Mouse (Mus musculus) hindbrain, embryonic 10.5 days (tissue): ENCODE measurements around the gene Ror2. TPM values are rescaled to one million over a fixed set of nuclear protein-coding genes. Genes with fewer than 3 reads are reported as not detected.
A peak's percentile ranks its signal among the peaks of the same experiment; 100 is the strongest.

Experiments
- DNase-seq: peaks from one replicate; pipeline ENCODE4 v3.0.0-alpha.2; 2017; ENCODE audit warnings: low spot score
- H3K27ac ChIP-seq: fragments of 300-500 bp; sonication (generic); 2 replicates; pipeline ENCODE4 v1.5.1; 2016; ENCODE audit warnings: mild to moderate bottlenecking, moderate library complexity
- H3K27me3 ChIP-seq: fragments of 300-500 bp; sonication (generic); 2 replicates; pipeline ENCODE4 v1.6.1; 2016; ENCODE audit warnings: mild to moderate bottlenecking; ENCODE audit not compliant: poor library complexity, insufficient read depth, severe bottlenecking
- H3K36me3 ChIP-seq: fragments of 300-500 bp; sonication (generic); 2 replicates; pipeline ENCODE4 v1.6.1; 2016; ENCODE audit warnings: mild to moderate bottlenecking, moderate library complexity
- H3K4me1 ChIP-seq: fragments of 300-500 bp; sonication (generic); replicated peaks from 2 replicates; pipeline ENCODE4 v1.6.1; 2016; ENCODE audit warnings: mild to moderate bottlenecking
- H3K4me3 ChIP-seq: fragments of 300-500 bp; sonication (generic); 2 replicates; pipeline ENCODE4 v1.5.1; 2016; ENCODE audit warnings: mild to moderate bottlenecking, moderate library complexity
- H3K9me3 ChIP-seq: fragments of 300-500 bp; sonication (generic); 2 replicates; pipeline ENCODE4 v1.6.1; 2016; ENCODE audit warnings: mild to moderate bottlenecking, moderate library complexity
- WGBS: fragments of 180-500 bp; shearing (Covaris S2); methylation state at CpG from one replicate; pipeline ENCODE4 v1.1.7; 2016; 5-methylcytosine and 5-hydroxymethylcytosine counted together
- polyA plus RNA-seq: library from polyadenylated mRNA; unstranded; fragments of >200 nt; fragmentation: Nextera tagmentation; extraction: Ambion mirVana; gene quantifications from 2 replicates; pipeline ENCODE4 v1.2.1, GENCODE M21; 2016

Ror2 gene
- polyA plus RNA-seq, 1 experiment from 2014 or later: 13.5 TPM

- Histone ChIP-seq H3K27me3 (no peaks in the 10 kb centered on the region), H3K4me3 (no peak overlapping the region), H3K4me1 (0 out of 2 replicates have a peak, but pooled peaks cover 4% of the 10 kb centered on the region), H3K36me3 (peaks cover 20% of the 10 kb centered on the region), H3K9me3 (no peaks in the 10 kb centered on the region), H3K27ac (no peak overlapping the region)
- DNase-seq: no peak
- 85% methylated on average over 5 of the region's 5 CpGs for WGBS
These were observed 155.9 kb downstream of the Ror2 start for GRCm38 (mm10) chr13:53130032-53130431.

GRCm38 (mm10) chr13:53125627-53126026 is 160.3 kb downstream of the Ror2 start:
- no peak for DNase-seq
- no peaks in the 10 kb centered on the region for H3K27me3 ChIP-seq
- peaks cover 8% of the 10 kb centered on the region for H3K4me1 ChIP-seq
- H3K4me3 ChIP-seq: no peak overlapping the region
- WGBS: 87% methylated on average over 5 of the region's 5 CpGs
- H3K36me3 ChIP-seq: peaks cover 4% of the 10 kb centered on the region
- H3K27ac ChIP-seq: no peak overlapping the region
- no peaks in the 10 kb centered on the region for H3K9me3 ChIP-seq

GRCm38 (mm10) chr13:53122085-53122484 is 163.8 kb downstream of the Ror2 start:
- no peak overlapping the region for H3K4me3 ChIP-seq
- peaks cover 17% of the 10 kb centered on the region for H3K36me3 ChIP-seq
- H3K27me3 ChIP-seq: no peaks in the 10 kb centered on the region
- peaks cover 18% of the 10 kb centered on the region for H3K4me1 ChIP-seq
- DNase-seq: no peak
- H3K27ac ChIP-seq: no peak overlapping the region
- H3K9me3 ChIP-seq: no peaks in the 10 kb centered on the region
- WGBS: 93% methylated on average over 8 of the region's 8 CpGs

- Histone ChIP-seq H3K4me3 (0 out of 2 replicates have a peak overlapping the region, but pooled peaks have one; percentile 11), H3K9me3 (no peaks in the 10 kb centered on the region), H3K36me3 (peaks cover 19% of the 10 kb centered on the region), H3K27ac (peak overlapping the region; percentile 31), H3K27me3 (no peaks in the 10 kb centered on the region), H3K4me1 (peaks cover 18% of the 10 kb centered on the region)
- WGBS: 25% methylated on average over 11 of the region's 11 CpGs
- DNase-seq: peak; percentile 47
These were observed 165.0 kb downstream of the Ror2 start for GRCm38 (mm10) chr13:53120906-53121305.

- peak; percentile 89 for DNase-seq
- no peak overlapping the region for H3K4me3 ChIP-seq
- H3K9me3 ChIP-seq: no peaks in the 10 kb centered on the region
- 40% methylated on average over 10 of the region's 10 CpGs for WGBS
- peaks cover 18% of the 10 kb centered on the region for H3K4me1 ChIP-seq
- H3K27ac ChIP-seq: no peak overlapping the region
- H3K27me3 ChIP-seq: no peaks in the 10 kb centered on the region
- peaks cover 19% of the 10 kb centered on the region for H3K36me3 ChIP-seq
These were observed 166.1 kb downstream of the Ror2 start for GRCm38 (mm10) chr13:53119586-53120426.

- Histone ChIP-seq H3K27me3 (no peaks in the 10 kb centered on the region), H3K27ac (no peak overlapping the region), H3K4me3 (no peak overlapping the region), H3K4me1 (peaks cover 18% of the 10 kb centered on the region), H3K36me3 (peaks cover 19% of the 10 kb centered on the region), H3K9me3 (no peaks in the 10 kb centered on the region)
- no peak for DNase-seq
- 81% methylated on average over 13 of the region's 13 CpGs for WGBS
These were observed 167.5 kb downstream of the Ror2 start for GRCm38 (mm10) chr13:53118398-53118797.

GRCm38 (mm10) chr13:53117921-53118320 is 168.0 kb downstream of the Ror2 start:
- no peaks in the 10 kb centered on the region for H3K9me3 ChIP-seq
- no peak for DNase-seq
- peaks cover 18% of the 10 kb centered on the region for H3K4me1 ChIP-seq
- H3K27me3 ChIP-seq: no peaks in the 10 kb centered on the region
- WGBS: 93% methylated on average over 7 of the region's 7 CpGs
- no peak overlapping the region for H3K27ac ChIP-seq
- H3K4me3 ChIP-seq: no peak overlapping the region
- peaks cover 20% of the 10 kb centered on the region for H3K36me3 ChIP-seq

- no peak overlapping the region; the same call in 1 of the 2 replicates for H3K27ac ChIP-seq
- H3K9me3 ChIP-seq: no peaks in the 10 kb centered on the region
- no peaks in the 10 kb centered on the region for H3K27me3 ChIP-seq
- no peak for DNase-seq
- no peak overlapping the region for H3K4me3 ChIP-seq
- peaks cover 8% of the 10 kb centered on the region; the same call in 1 of the 2 replicates for H3K4me1 ChIP-seq
- H3K36me3 ChIP-seq: peaks cover 21% of the 10 kb centered on the region
- 90% methylated on average over 16 of the region's 16 CpGs for WGBS
These were observed 175.7 kb downstream of the Ror2 start for GRCm38 (mm10) chr13:53110249-53110578.

GRCm38 (mm10) chr13:53109560-53110248 is 176.2 kb downstream of the Ror2 start:
- Histone ChIP-seq H3K9me3 (no peaks in the 10 kb centered on the region), H3K27ac (peak overlapping the region; percentile 70), H3K4me1 (peaks cover 8% of the 10 kb centered on the region; the same call in 1 of the 2 replicates), H3K4me3 (peak overlapping the region; percentile 27; the same call in 1 of the 2 replicates), H3K36me3 (peaks cover 21% of the 10 kb centered on the region), H3K27me3 (no peaks in the 10 kb centered on the region)
- DNase-seq: peak; percentile 93
- WGBS: 26% methylated on average over 17 of the region's 17 CpGs

GRCm38 (mm10) chr13:53106676-53107075 is 179.2 kb downstream of the Ror2 start:
- Histone ChIP-seq H3K4me1 (peaks cover 8% of the 10 kb centered on the region; the same call in 1 of the 2 replicates), H3K9me3 (no peaks in the 10 kb centered on the region), H3K4me3 (no peak overlapping the region), H3K36me3 (peaks cover 17% of the 10 kb centered on the region), H3K27ac (no peak overlapping the region), H3K27me3 (no peaks in the 10 kb centered on the region)
- 90% methylated on average over 13 of the region's 13 CpGs for WGBS
- DNase-seq: no peak

GRCm38 (mm10) chr13:53099771-53100682 is 185.9 kb downstream of the Ror2 start:
- no peak overlapping the region for H3K27ac ChIP-seq
- DNase-seq: no peak
- no peaks in the 10 kb centered on the region for H3K9me3 ChIP-seq
- no peak overlapping the region for H3K4me3 ChIP-seq
- H3K27me3 ChIP-seq: peaks cover 4% of the 10 kb centered on the region; the same call in 1 of the 2 replicates
- 66% methylated on average over 17 of the region's 17 CpGs for WGBS
- H3K4me1 ChIP-seq: 0 out of 2 replicates have a peak, but pooled peaks cover 5% of the 10 kb centered on the region
- H3K36me3 ChIP-seq: no peaks in the 10 kb centered on the region

- 22% methylated on average over 8 of the region's 8 CpGs for WGBS
These were observed 189.3 kb downstream of the Ror2 start for GRCm38 (mm10) chr13:53096615-53097014.

More at GRCm38 (mm10) chr13:53096615-53097014, 189.3 kb downstream of the Ror2 start:
- peaks cover 4% of the 10 kb centered on the region; the same call in 1 of the 2 replicates for H3K27me3 ChIP-seq
- H3K4me1 ChIP-seq: 0 out of 2 replicates have a peak, but pooled peaks cover 5% of the 10 kb centered on the region
- no peak overlapping the region for H3K27ac ChIP-seq
- H3K36me3 ChIP-seq: no peaks in the 10 kb centered on the region
- H3K4me3 ChIP-seq: no peak overlapping the region
- DNase-seq: peak; percentile 79
- H3K9me3 ChIP-seq: no peaks in the 10 kb centered on the region
